Mouse (Mus musculus): ENCODE results near the gene Ttc23. TPM values are rescaled to one million over a fixed set of nuclear protein-coding genes. Genes with fewer than 3 reads are reported as not detected.

Gene Ttc23
- polyA plus RNA-seq, 1 experiment from 2014 or later, result 28.1 TPM

DNA sequence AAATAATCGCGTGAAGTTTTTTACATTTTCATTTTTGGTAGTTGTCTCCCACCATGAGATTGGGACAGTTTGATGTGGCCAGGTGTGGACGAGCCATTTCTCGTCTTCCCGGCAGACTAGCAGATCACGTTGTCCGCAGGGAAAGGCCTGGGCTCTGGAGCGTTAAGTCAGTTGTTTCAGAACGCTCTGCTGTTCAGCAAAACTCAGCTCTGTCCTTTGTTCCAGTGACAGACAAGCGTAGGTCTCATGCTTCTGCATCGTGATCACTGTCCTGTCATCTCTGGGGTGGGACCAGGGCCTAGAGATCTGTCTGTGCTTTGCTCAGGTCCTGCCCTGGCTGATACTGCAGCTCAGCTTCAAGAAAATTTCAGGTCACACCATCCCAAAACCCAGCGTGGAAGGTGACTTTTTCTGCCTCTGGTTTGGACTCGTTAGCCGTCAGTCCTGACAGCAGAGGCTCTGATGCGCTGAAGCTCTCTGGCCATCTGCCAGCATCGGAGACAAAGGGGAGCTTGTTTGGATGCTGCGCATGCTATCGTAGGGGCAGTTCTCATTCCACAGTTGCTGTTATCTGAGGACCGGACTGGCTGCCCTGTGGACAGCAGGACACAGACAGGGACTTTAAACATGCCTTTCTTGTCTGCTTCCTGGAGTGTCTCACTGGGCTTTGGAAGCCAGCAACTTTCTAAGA is 66.8 kb downstream of the Ttc23 start:
- ATAC-seq (ENCODE audit: low read depth) (peak; percentile 62; the same call in 1 of the 2 replicates), DNase-seq (ENCODE audit: low spot score) (peak; percentile 89)
- WGBS, result 43% methylated on average over 19 of the region's 19 CpGs
- Histone ChIP-seq H3K9me3 (ENCODE audit: control insufficient read depth, low read length) (peaks cover 8% of the 10 kb centered on the region), H3K27me3 (replicated peaks; ENCODE audit: control insufficient read depth, insufficient read depth, low read length) (no peaks in the 10 kb centered on the region), H3K36me3 (ENCODE audit: control insufficient read depth, insufficient read depth, low read length) (peaks cover 55% of the 10 kb centered on the region), H3K4me2 (ENCODE audit: low read depth, low read length) (no peak overlapping the region), H3K27ac (replicated peaks; ENCODE audit: low read depth, low read length) (peak overlapping the region; percentile 28; the same call in 1 of the 2 replicates), H3K4me3 (ENCODE audit: low read depth, low read length) (no peak overlapping the region), H3K9ac (ENCODE audit: low read depth, low read length) (0 out of 2 replicates have a peak overlapping the region, but pooled peaks have one; percentile 30), H3K4me1 (ENCODE audit: control insufficient read depth, insufficient read depth, low read length) (peaks cover 13% of the 10 kb centered on the region)

DNA sequence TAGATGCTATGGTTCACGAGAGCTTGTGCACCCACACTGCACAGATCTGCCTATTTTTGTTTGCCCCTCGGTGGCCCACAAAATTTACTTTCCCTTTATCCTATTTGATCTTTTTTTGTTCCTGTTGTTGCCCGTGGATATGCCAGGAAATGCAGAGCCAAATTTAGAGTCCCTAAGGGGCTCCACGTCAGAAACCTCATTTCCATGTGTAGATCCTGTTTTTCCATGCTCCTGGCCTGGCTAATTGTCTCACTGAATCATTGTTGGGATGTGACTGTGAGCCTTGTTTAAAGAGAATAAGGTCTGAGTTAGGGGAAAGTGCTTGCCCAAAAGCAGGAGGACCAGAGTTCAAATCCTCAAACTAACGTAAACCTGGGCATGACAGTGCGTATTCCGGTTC is 68.0 kb downstream of the Ttc23 start:
- Histone ChIP-seq H3K27ac (replicated peaks; ENCODE audit: low read depth, low read length) (peak overlapping the region; percentile 21; the same call in 1 of the 2 replicates), H3K9me3 (ENCODE audit: control insufficient read depth, low read length) (peaks cover 8% of the 10 kb centered on the region), H3K4me2 (ENCODE audit: low read depth, low read length) (no peak overlapping the region), H3K4me1 (ENCODE audit: control insufficient read depth, insufficient read depth, low read length) (peaks cover 13% of the 10 kb centered on the region), H3K27me3 (replicated peaks; ENCODE audit: control insufficient read depth, insufficient read depth, low read length) (no peaks in the 10 kb centered on the region), H3K4me3 (ENCODE audit: low read depth, low read length) (no peak overlapping the region), H3K9ac (ENCODE audit: low read depth, low read length) (no peak overlapping the region), H3K36me3 (ENCODE audit: control insufficient read depth, insufficient read depth, low read length) (peaks cover 49% of the 10 kb centered on the region)
- DNase-seq (ENCODE audit: low spot score) (peak; percentile 30), ATAC-seq (ENCODE audit: low read depth) (no peak)
- 56% methylated on average over 7 of the region's 7 CpGs for WGBS

DNA sequence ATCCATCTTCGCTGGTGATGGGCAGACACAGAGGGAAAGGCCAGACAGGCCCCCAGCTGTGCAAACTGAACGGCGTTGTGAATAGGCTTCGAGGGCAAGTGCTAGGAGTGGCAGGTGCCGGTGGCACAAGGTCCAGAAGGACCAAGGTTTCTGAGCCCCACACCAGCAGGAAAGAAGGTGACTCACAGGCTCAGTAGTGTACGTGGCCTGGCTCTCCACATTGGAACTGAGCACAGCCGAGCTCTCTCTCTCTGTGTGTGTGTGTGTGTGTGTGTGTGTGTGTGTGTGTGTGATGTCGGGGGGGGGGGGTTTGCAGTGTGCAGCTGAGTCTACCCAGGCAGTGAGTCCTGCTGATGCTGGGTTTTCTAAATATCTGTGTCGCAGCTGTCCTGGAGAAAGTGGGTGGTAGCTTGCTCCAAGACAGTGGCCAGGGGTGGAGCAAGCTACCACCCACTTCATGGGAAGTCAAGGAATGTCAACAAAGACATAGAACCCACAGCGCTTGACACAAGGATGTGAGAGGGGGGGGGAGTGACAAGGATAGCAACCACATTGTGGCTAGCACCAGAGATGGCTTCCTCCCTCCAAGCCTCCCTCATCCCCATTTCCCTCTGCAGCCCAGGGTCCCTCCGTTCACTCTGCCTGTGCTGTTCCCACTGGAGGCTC is 69.1 kb downstream of the Ttc23 start:
- Histone ChIP-seq H3K9ac (ENCODE audit: low read depth, low read length) (no peak overlapping the region), H3K36me3 (ENCODE audit: control insufficient read depth, insufficient read depth, low read length) (peaks cover 38% of the 10 kb centered on the region), H3K4me3 (ENCODE audit: low read depth, low read length) (no peak overlapping the region), H3K4me2 (ENCODE audit: low read depth, low read length) (no peak overlapping the region), H3K9me3 (ENCODE audit: control insufficient read depth, low read length) (peaks cover 8% of the 10 kb centered on the region), H3K27me3 (replicated peaks; ENCODE audit: control insufficient read depth, insufficient read depth, low read length) (no peaks in the 10 kb centered on the region), H3K27ac (replicated peaks; ENCODE audit: low read depth, low read length) (no peak overlapping the region), H3K4me1 (ENCODE audit: control insufficient read depth, insufficient read depth, low read length) (peaks cover 13% of the 10 kb centered on the region)
- 0 out of 2 replicates have a peak, but pooled peaks have one; percentile 42 for ATAC-seq (ENCODE audit: low read depth)
- 79% methylated on average over 10 of the region's 11 CpGs for WGBS
- peak; percentile 40 for DNase-seq (ENCODE audit: low spot score)

DNA sequence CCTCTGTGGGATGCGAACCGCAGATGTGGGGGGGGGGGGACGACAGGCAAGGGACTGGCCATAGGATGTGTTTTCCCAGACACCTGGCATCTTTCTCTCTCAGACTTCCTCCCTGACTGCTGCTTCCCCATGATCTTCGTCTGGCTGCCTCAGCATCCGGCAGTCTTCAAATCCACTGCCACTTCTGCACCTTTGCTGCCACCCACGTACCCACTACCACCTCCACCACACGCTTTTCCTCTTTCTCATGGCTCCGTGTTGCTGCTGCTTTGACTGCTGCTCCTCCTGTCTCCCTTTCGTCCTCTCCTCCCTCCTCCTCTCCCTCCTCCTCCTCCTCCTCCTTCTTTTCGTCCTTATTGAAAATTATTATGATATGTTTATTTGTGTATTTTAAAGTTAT is 69.7 kb downstream of the Ttc23 start:
- Histone ChIP-seq H3K4me3 (ENCODE audit: low read depth, low read length) (no peak overlapping the region), H3K27ac (replicated peaks; ENCODE audit: low read depth, low read length) (no peak overlapping the region), H3K36me3 (ENCODE audit: control insufficient read depth, insufficient read depth, low read length) (peaks cover 32% of the 10 kb centered on the region), H3K4me1 (ENCODE audit: control insufficient read depth, insufficient read depth, low read length) (peaks cover 13% of the 10 kb centered on the region), H3K9ac (ENCODE audit: low read depth, low read length) (no peak overlapping the region), H3K4me2 (ENCODE audit: low read depth, low read length) (no peak overlapping the region), H3K9me3 (ENCODE audit: control insufficient read depth, low read length) (peaks cover 8% of the 10 kb centered on the region), H3K27me3 (replicated peaks; ENCODE audit: control insufficient read depth, insufficient read depth, low read length) (no peaks in the 10 kb centered on the region)
- ATAC-seq (ENCODE audit: low read depth), result no peak
- DNase-seq (ENCODE audit: low spot score), result no peak
- 87% methylated on average over 8 of the region's 10 CpGs for WGBS

DNA sequence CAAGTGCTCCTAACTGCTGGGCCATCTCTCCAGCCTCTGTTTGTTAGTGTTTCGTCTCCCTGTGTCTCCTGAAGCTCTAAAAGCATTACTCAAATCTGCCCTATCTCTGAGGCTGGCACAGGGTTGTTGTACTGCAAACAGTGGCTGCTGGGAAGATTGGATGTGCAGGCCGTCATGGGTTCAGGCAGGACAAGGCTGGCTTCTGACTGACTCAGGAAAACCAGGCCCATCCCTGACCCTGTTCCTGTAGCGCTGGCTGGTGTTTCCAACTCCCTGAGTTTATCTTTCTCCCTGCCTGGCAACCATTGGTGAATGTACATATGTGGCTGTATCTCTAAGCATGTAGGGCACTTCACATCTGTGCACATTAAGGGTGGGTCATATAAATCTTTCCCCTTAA is 70.3 kb downstream of the Ttc23 start:
- Histone ChIP-seq H3K4me1 (ENCODE audit: control insufficient read depth, insufficient read depth, low read length) (peaks cover 13% of the 10 kb centered on the region), H3K27me3 (replicated peaks; ENCODE audit: control insufficient read depth, insufficient read depth, low read length) (no peaks in the 10 kb centered on the region), H3K9me3 (ENCODE audit: control insufficient read depth, low read length) (peaks cover 7% of the 10 kb centered on the region), H3K4me3 (ENCODE audit: low read depth, low read length) (no peak overlapping the region), H3K4me2 (ENCODE audit: low read depth, low read length) (no peak overlapping the region), H3K36me3 (ENCODE audit: control insufficient read depth, insufficient read depth, low read length) (peaks cover 28% of the 10 kb centered on the region), H3K9ac (ENCODE audit: low read depth, low read length) (no peak overlapping the region), H3K27ac (replicated peaks; ENCODE audit: low read depth, low read length) (no peak overlapping the region)
- ATAC-seq (ENCODE audit: low read depth), result no peak
- WGBS, result 86% methylated on average over 3 of the region's 3 CpGs
- no peak for DNase-seq (ENCODE audit: low spot score)

DNA sequence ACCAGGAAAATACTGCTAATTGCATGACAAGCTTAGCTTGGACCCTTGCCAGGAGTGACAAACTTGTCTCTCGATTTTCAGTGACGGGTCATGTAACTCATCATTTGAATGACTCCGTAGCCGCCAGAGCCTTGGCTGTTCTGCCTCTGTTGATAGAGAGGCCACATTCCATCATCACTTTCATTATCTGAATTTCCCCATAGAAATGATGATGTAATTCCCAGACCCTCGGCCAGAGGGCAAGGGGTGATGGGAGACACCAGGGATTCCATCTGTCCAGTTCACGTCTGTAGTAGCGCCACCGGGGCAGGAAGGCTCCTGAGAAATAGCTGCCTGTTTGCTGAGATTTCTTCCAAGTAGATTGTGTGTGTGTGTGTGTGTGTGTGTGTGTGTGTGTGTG is 71.6 kb downstream of the Ttc23 start:
- Histone ChIP-seq H3K9ac (ENCODE audit: low read depth, low read length) (no peak overlapping the region), H3K9me3 (ENCODE audit: control insufficient read depth, low read length) (no peaks in the 10 kb centered on the region), H3K27me3 (replicated peaks; ENCODE audit: control insufficient read depth, insufficient read depth, low read length) (no peaks in the 10 kb centered on the region), H3K4me2 (ENCODE audit: low read depth, low read length) (no peak overlapping the region), H3K4me3 (ENCODE audit: low read depth, low read length) (no peak overlapping the region), H3K4me1 (ENCODE audit: control insufficient read depth, insufficient read depth, low read length) (peaks cover 12% of the 10 kb centered on the region), H3K36me3 (ENCODE audit: control insufficient read depth, insufficient read depth, low read length) (peaks cover 25% of the 10 kb centered on the region; the same call in 1 of the 2 replicates), H3K27ac (replicated peaks; ENCODE audit: low read depth, low read length) (no peak overlapping the region)
- ATAC-seq (ENCODE audit: low read depth) (no peak), DNase-seq (ENCODE audit: low spot score) (peak; percentile 43)
- WGBS, result 58% methylated on average over 8 of the region's 8 CpGs

DNA sequence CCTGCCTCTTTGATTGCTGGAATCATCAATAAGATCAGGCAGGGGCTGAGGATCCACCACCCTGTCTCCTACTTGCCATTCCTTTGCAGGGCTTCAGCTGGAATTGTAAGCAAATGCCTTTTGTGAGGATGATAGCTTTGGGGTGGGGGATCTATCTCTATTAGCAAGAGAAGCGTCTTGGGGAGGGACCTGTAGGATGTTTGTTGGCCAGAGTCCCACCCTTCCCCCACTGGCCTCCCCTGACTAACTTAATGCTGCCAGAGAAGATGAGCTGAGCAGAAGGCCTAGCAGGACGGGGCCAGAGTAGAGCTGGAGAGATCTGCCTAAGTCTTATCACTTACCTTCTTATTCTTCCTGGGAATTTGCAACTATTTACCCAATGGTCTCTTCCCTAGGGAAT is 75.0 kb downstream of the Ttc23 start:
- H3K9me3 ChIP-seq (ENCODE audit: control insufficient read depth, low read length), result no peaks in the 10 kb centered on the region
- peaks cover 38% of the 10 kb centered on the region for H3K36me3 ChIP-seq (ENCODE audit: control insufficient read depth, insufficient read depth, low read length)
- no peak overlapping the region for H3K9ac ChIP-seq (ENCODE audit: low read depth, low read length)
- H3K27ac ChIP-seq (replicated peaks; ENCODE audit: low read depth, low read length), result no peak overlapping the region
- WGBS, result 27% methylated on average over 2 of the region's 2 CpGs
- no peak overlapping the region for H3K4me2 ChIP-seq (ENCODE audit: low read depth, low read length)
- ATAC-seq (ENCODE audit: low read depth) (no peak), DNase-seq (ENCODE audit: low spot score) (no peak)
- H3K4me1 ChIP-seq (ENCODE audit: control insufficient read depth, insufficient read depth, low read length), result no peaks in the 10 kb centered on the region
- no peak overlapping the region for H3K4me3 ChIP-seq (ENCODE audit: low read depth, low read length)
- no peaks in the 10 kb centered on the region for H3K27me3 ChIP-seq (replicated peaks; ENCODE audit: control insufficient read depth, insufficient read depth, low read length)

DNA sequence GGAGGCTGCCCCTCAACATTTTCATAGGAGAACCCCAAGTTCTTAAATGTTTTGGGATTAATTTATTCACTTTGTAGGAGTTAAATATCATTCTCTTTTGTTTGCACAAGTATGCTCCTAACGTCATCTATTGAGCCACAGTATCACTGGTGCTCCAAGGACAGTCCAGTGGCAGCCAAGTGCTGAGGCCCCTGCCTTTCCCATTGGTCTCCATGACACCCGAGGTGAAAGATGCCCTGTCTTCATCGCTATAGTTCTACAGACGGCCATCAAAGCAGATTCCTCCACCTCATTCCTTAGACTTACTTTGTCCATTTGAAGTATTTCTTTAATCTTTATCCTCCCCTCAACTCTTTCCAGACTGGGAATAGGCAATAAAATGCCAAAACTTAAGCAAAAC is 77.3 kb downstream of the Ttc23 start:
- H3K27ac ChIP-seq (replicated peaks; ENCODE audit: low read depth, low read length), result no peak overlapping the region
- peaks cover 53% of the 10 kb centered on the region for H3K36me3 ChIP-seq (ENCODE audit: control insufficient read depth, insufficient read depth, low read length)
- no peaks in the 10 kb centered on the region for H3K9me3 ChIP-seq (ENCODE audit: control insufficient read depth, low read length)
- DNase-seq (ENCODE audit: low spot score), result no peak
- no peaks in the 10 kb centered on the region for H3K27me3 ChIP-seq (replicated peaks; ENCODE audit: control insufficient read depth, insufficient read depth, low read length)
- no peak overlapping the region for H3K9ac ChIP-seq (ENCODE audit: low read depth, low read length)
- no peak overlapping the region for H3K4me2 ChIP-seq (ENCODE audit: low read depth, low read length)
- no peak for ATAC-seq (ENCODE audit: low read depth)
- H3K4me3 ChIP-seq (ENCODE audit: low read depth, low read length), result no peak overlapping the region
- H3K4me1 ChIP-seq (ENCODE audit: control insufficient read depth, insufficient read depth, low read length), result no peaks in the 10 kb centered on the region
- 66% methylated on average over 4 of the region's 4 CpGs for WGBS

Data from embryonic facial prominence, embryonic 14.5 days (tissue).